Mouse (Mus musculus) small intestine, adult 2 months (tissue): ENCODE data around the gene Mrps5. TPM values are rescaled to one million over a fixed set of nuclear protein-coding genes. Genes with fewer than 3 reads are reported as not detected.
A peak's percentile ranks its signal among the peaks of the same experiment; 100 is the strongest.
"Not testable (repeated sequence)": the region's sequence is repeated elsewhere in the genome, so short reads cannot be mapped to it uniquely, and the experiment has no call there.

Experiments used
- H3K27ac ChIP-seq: fragments of 200-500 bp; 2 replicates; pipeline ENCODE4 v1.5.1; 2012; ENCODE audit warnings: low read depth, low read length, control low read depth, inconsistent platforms; ENCODE audit not compliant: insufficient read depth
- H3K27me3 ChIP-seq: fragments of 200-500 bp; 2 replicates; pipeline ENCODE4 v1.6.1; 2012; ENCODE audit warnings: mild to moderate bottlenecking, moderate library complexity, low read length, inconsistent platforms; ENCODE audit not compliant: control insufficient read depth, insufficient read depth
- H3K36me3 ChIP-seq: fragments of 200-500 bp; 2 replicates; pipeline ENCODE4 v1.6.1; 2012; ENCODE audit warnings: mild to moderate bottlenecking, low read length, control low read depth, inconsistent platforms; ENCODE audit not compliant: control insufficient read depth, insufficient read depth
- H3K4me1 ChIP-seq: fragments of 200-500 bp; 2 replicates; pipeline ENCODE4 v1.6.1; 2012; ENCODE audit warnings: low read length, inconsistent platforms, mixed read lengths; ENCODE audit not compliant: control insufficient read depth, insufficient read depth, insufficient read length
- H3K4me3 ChIP-seq: fragments of 200-500 bp; 2 replicates; pipeline ENCODE4 v1.5.1; 2012; ENCODE audit warnings: low read depth, mild to moderate bottlenecking, control low read depth, inconsistent platforms, low read length, moderate library complexity
- CTCF ChIP-seq: fragments of 200-500 bp; IDR thresholded peaks from 2 replicates; pipeline ENCODE4 v1.5.1; 2012; ENCODE audit warnings: low read depth, mild to moderate bottlenecking, control low read depth, inconsistent platforms, low read length, moderate library complexity, mixed read lengths; ENCODE audit not compliant: insufficient replicate concordance, insufficient read length; ENCODE audit errors: extremely low read depth
- POLR2A ChIP-seq: fragments of 200-500 bp; IDR thresholded peaks from 2 replicates; pipeline ENCODE4 v1.6.1; 2012; ENCODE audit warnings: low read depth, mild to moderate bottlenecking, control low read depth, inconsistent platforms, low read length, moderate library complexity
- WGBS: fragments of 180-500 bp; shearing (Covaris S2); methylation state at CpG from one replicate; pipeline ENCODE4 v1.1.7; 2018; 5-methylcytosine and 5-hydroxymethylcytosine counted together
- polyA plus RNA-seq: library from polyadenylated mRNA; depleted of rRNA; stranded (reverse); fragments of >200 nt; gene quantifications from 2 replicates; pipeline ENCODE4 v1.2.3, GENCODE M21; 2012

The Mrps5 gene
- polyA plus RNA-seq, 1 experiment, result 31.2 TPM

- H3K4me3 ChIP-seq, result no peak overlapping the region
- peaks cover 10% of the 10 kb centered on the region; the same call in 1 of the 2 replicates for H3K4me1 ChIP-seq
- H3K27ac ChIP-seq, result no peak overlapping the region
- WGBS, result 91% methylated on average over 9 of the region's 9 CpGs
- TF ChIP-seq CTCF (no peak), POLR2A (no peak)
- peaks cover 16% of the 10 kb centered on the region for H3K36me3 ChIP-seq
- H3K27me3 ChIP-seq, result no peaks in the 10 kb centered on the region
These were observed 1.9 kb downstream of the Mrps5 start for GRCm38 (mm10) chr2:127588897-127589296.

- Histone ChIP-seq H3K27ac (no peak overlapping the region), H3K4me3 (peak overlapping the region; percentile 56), H3K36me3 (peaks cover 23% of the 10 kb centered on the region), H3K27me3 (no peaks in the 10 kb centered on the region), H3K4me1 (peaks cover 7% of the 10 kb centered on the region; the same call in 1 of the 2 replicates)
- TF ChIP-seq CTCF, result no peak
- no peak for TF ChIP-seq POLR2A
- 57% methylated on average over 15 of the region's 15 CpGs for WGBS
These were observed 3.2 kb downstream of the Mrps5 start for GRCm38 (mm10) chr2:127590204-127590603.

- 75% methylated on average over 4 of the region's 4 CpGs for WGBS
- H3K4me1 ChIP-seq, result peaks cover 7% of the 10 kb centered on the region; the same call in 1 of the 2 replicates
- no peaks in the 10 kb centered on the region for H3K27me3 ChIP-seq
- TF ChIP-seq POLR2A (no peak), CTCF (no peak)
- H3K4me3 ChIP-seq, result no peak overlapping the region
- H3K36me3 ChIP-seq, result peaks cover 29% of the 10 kb centered on the region
- no peak overlapping the region for H3K27ac ChIP-seq
These were observed 3.8 kb downstream of the Mrps5 start for GRCm38 (mm10) chr2:127590840-127591239.

GRCm38 (mm10) chr2:127603383-127603782, 16.4 kb downstream of the Mrps5 start:
- 91% methylated on average over 6 of the region's 8 CpGs for WGBS
- not testable (repeated sequence) for H3K27ac ChIP-seq, H3K27me3 ChIP-seq, H3K4me1 ChIP-seq, H3K4me3 ChIP-seq
- peaks cover 54% of the 10 kb centered on the region for H3K36me3 ChIP-seq

GRCm38 (mm10) chr2:127605203-127605602, 18.2 kb downstream of the Mrps5 start:
- TF ChIP-seq POLR2A, result no peak
- no peak for TF ChIP-seq CTCF
- no peaks in the 10 kb centered on the region for H3K27me3 ChIP-seq
- WGBS, result 80% methylated on average over 3 of the region's 3 CpGs
- H3K4me3 ChIP-seq, result no peak overlapping the region
- H3K4me1 ChIP-seq, result no peaks in the 10 kb centered on the region
- no peak overlapping the region for H3K27ac ChIP-seq
- peaks cover 40% of the 10 kb centered on the region for H3K36me3 ChIP-seq

GRCm38 (mm10) chr2:127608234-127608633, 21.2 kb downstream of the Mrps5 start:
- WGBS, result 52% methylated on average over 3 of the region's 3 CpGs
- no peaks in the 10 kb centered on the region for H3K4me1 ChIP-seq
- H3K4me3 ChIP-seq, result no peak overlapping the region
- H3K27me3 ChIP-seq, result no peaks in the 10 kb centered on the region
- H3K27ac ChIP-seq, result no peak overlapping the region
- H3K36me3 ChIP-seq, result peaks cover 18% of the 10 kb centered on the region
- TF ChIP-seq CTCF (no peak), POLR2A (no peak)

- Histone ChIP-seq H3K36me3 (peaks cover 17% of the 10 kb centered on the region), H3K27ac (no peak overlapping the region), H3K4me1 (no peaks in the 10 kb centered on the region), H3K27me3 (no peaks in the 10 kb centered on the region), H3K4me3 (no peak overlapping the region)
- TF ChIP-seq POLR2A (no peak), CTCF (no peak)
- 39% methylated on average over 5 of the region's 5 CpGs for WGBS
These were observed 22.0 kb downstream of the Mrps5 start for GRCm38 (mm10) chr2:127608986-127609385.

GRCm38 (mm10) chr2:127611386-127611785, 24.4 kb downstream of the Mrps5 start:
- H3K27me3 ChIP-seq, result no peaks in the 10 kb centered on the region
- H3K27ac ChIP-seq, result no peak overlapping the region
- H3K4me3 ChIP-seq, result no peak overlapping the region
- TF ChIP-seq CTCF, result no peak
- TF ChIP-seq POLR2A, result no peak
- 38% methylated on average over 4 of the region's 4 CpGs for WGBS
- H3K36me3 ChIP-seq, result no peaks in the 10 kb centered on the region
- no peaks in the 10 kb centered on the region for H3K4me1 ChIP-seq
